8 mouse cellular contexts compared by ENCODE assay signal in the genomic region with DNA sequence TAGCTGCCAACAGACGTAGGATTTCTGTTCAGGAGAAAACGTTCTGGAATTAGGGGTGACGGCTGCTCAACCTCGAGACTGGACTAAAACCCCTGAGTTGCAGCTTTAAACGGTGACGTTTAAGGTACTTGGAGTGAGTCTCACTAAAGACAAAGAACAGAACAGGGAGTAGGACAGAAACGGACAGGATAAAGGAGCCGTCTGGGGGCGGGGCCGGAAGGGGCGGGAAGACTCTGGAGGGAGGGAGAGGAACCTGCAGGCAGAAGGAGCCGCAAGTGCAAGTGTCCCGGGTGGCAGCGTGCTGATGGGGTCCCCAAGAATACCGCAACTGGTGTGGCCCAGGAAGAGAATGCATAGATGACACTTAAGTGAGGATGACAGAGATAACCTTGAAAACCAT. TPM values are rescaled to one million over a fixed set of nuclear protein-coding genes. Genes with fewer than 3 reads are reported as not detected.
DNase-seq lines count a peak whose midpoint lies in the region; ATAC-seq and TF ChIP-seq lines count a peak whose summit lies in the region.

No protein-coding gene starts in this region.

- H3K27ac ChIP-seq in forebrain, embryonic 10.5 days: peak overlapping the region; percentile 78
- no peak overlapping the region for H3K27ac ChIP-seq in forebrain, embryonic 15.5 days (replicated peaks)
- no peak overlapping the region for H3K27ac ChIP-seq in thymus, adult 2 months (ENCODE audit: control insufficient read depth, insufficient read depth, low read length)

- TF ChIP-seq CTCF in thymus, adult 2 months (IDR thresholded peaks at IDR 0.05; ENCODE audit: borderline replicate concordance, control insufficient read depth, extremely low read depth, insufficient read depth, low read length, poor library complexity): no peak

- TF ChIP-seq POLR2A in thymus, adult 2 months (IDR thresholded peaks at IDR 0.05; ENCODE audit: control insufficient read depth, extremely low read depth, insufficient read depth, low read length, poor library complexity): no peak

- peaks cover 45% of the 10 kb centered on the region for H3K4me1 ChIP-seq in forebrain, embryonic 10.5 days
- H3K4me1 ChIP-seq in forebrain, embryonic 15.5 days: no peaks in the 10 kb centered on the region
- no peaks in the 10 kb centered on the region for H3K4me1 ChIP-seq in thymus, adult 2 months (replicated peaks; ENCODE audit: control insufficient read depth, insufficient read depth, low read length)

- peak; percentile 57 for DNase-seq in forebrain, embryonic 10.5 days (ENCODE audit: extremely low spot score, low spot score)
- peak; percentile 34 for DNase-seq in thymus, postnatal 0 days (ENCODE audit: low spot score)
- no peak for DNase-seq in thymus, adult 2 months
- peak; percentile 57 for DNase-seq in liver
- DNase-seq in frontal cortex, postnatal 25 days (ENCODE audit: low spot score in 2 of 2): no peak
- no peak for DNase-seq in layer of hippocampus, adult 8-10 months (ENCODE audit: low spot score in 2 of 2)
- no peak for DNase-seq in cerebellum, adult 18-20 months

- WGBS in forebrain, embryonic 10.5 days: 7% methylated on average over 15 of the region's 15 CpGs
- WGBS in forebrain, embryonic 15.5 days: 9% methylated on average over 15 of the region's 15 CpGs
- 21% methylated on average over 15 of the region's 15 CpGs for WGBS in thymus, adult 2 months

- peaks cover 9% of the 10 kb centered on the region; the same call in 1 of the 2 replicates for H3K36me3 ChIP-seq in forebrain, embryonic 10.5 days (replicated peaks)
- no peaks in the 10 kb centered on the region for H3K36me3 ChIP-seq in forebrain, embryonic 15.5 days
- H3K36me3 ChIP-seq in thymus, adult 2 months (ENCODE audit: control insufficient read depth, insufficient read depth, low read length): no peaks in the 10 kb centered on the region

- no peak overlapping the region for H3K4me2 ChIP-seq in forebrain, embryonic 15.5 days (replicated peaks)

- ATAC-seq in forebrain, embryonic 15.5 days (replicated peaks): no peak

- H3K9ac ChIP-seq in forebrain, embryonic 15.5 days (replicated peaks): no peak overlapping the region

- H3K4me3 ChIP-seq in forebrain, embryonic 10.5 days: peak overlapping the region; percentile 42
- H3K4me3 ChIP-seq in forebrain, embryonic 15.5 days: no peak overlapping the region
- no peak overlapping the region for H3K4me3 ChIP-seq in thymus, adult 2 months (ENCODE audit: control insufficient read depth, insufficient read depth, low read length)

- H3K27me3 ChIP-seq in forebrain, embryonic 10.5 days (ENCODE audit: poor library complexity, severe bottlenecking): no peaks in the 10 kb centered on the region
- H3K27me3 ChIP-seq in forebrain, embryonic 15.5 days: no peaks in the 10 kb centered on the region
- H3K27me3 ChIP-seq in thymus, adult 2 months (ENCODE audit: control insufficient read depth, insufficient read depth, low read length): no peaks in the 10 kb centered on the region

- H3K9me3 ChIP-seq in forebrain, embryonic 10.5 days: no peaks in the 10 kb centered on the region
- H3K9me3 ChIP-seq in forebrain, embryonic 15.5 days: no peaks in the 10 kb centered on the region

RNA-seq across cellular contexts. Expression of a gene that starts 9.8 kb away (rescaled TPM):
- polyA plus RNA-seq in forebrain, embryonic 10.5 days (2016; fragmentation: Nextera tagmentation; extraction: Ambion mirVana): 13.5 and 13.7 TPM in 2 replicates
- 2.7 and 3.6 TPM in 2 replicates for polyA plus RNA-seq in forebrain, embryonic 15.5 days (2015; fragmentation: Nextera tagmentation; extraction: Ambion mirVana)
- 1.7 and 2.2 TPM in 2 replicates for polyA plus RNA-seq in thymus, postnatal 0 days (2015; fragmentation: Nextera tagmentation; extraction: Ambion mirVana)
- 6.1 and 9.9 TPM in 2 replicates for polyA plus RNA-seq in thymus, adult 2 months (2012; rRNA removed)
- total RNA-seq in layer of hippocampus, adult 8-10 months (2022): 1 to 10 TPM; 1.7 to 2.2 (median 1.7) TPM

RNA-seq across cellular contexts. Expression of a gene that starts 40.6 kb away (rescaled TPM):
- 0.71 and 0.93 TPM in 2 replicates for polyA plus RNA-seq in forebrain, embryonic 10.5 days (2016; fragmentation: Nextera tagmentation; extraction: Ambion mirVana)
- polyA plus RNA-seq in forebrain, embryonic 15.5 days (2015; fragmentation: Nextera tagmentation; extraction: Ambion mirVana): 2.2 and 2.4 TPM in 2 replicates
- 0.36 and 0.55 TPM in 2 replicates for polyA plus RNA-seq in thymus, postnatal 0 days (2015; fragmentation: Nextera tagmentation; extraction: Ambion mirVana)
- polyA plus RNA-seq in thymus, adult 2 months (2012; rRNA removed): 1.7 and 2.1 TPM in 2 replicates
- 100 to 1,000 TPM in 2 of 4 experiments, 10 to 100 TPM in 2; 90.7 to 118 (median 104) TPM for total RNA-seq in layer of hippocampus, adult 8-10 months (2022)

Comparison
In these comparisons a context has a peak if more than half of its experiments do, and no peak if none do; other contexts are left out.
1. DNase-seq: peak in forebrain, embryonic 10.5 days (single experiment), thymus, postnatal 0 days (single experiment) and liver (single experiment); none in thymus, adult 2 months (single experiment), frontal cortex, postnatal 25 days (0 of 2), layer of hippocampus, adult 8-10 months (0 of 2) and cerebellum, adult 18-20 months (0 of 2).